Mouse (Mus musculus): ENCODE data around the gene Thbd.

The Thbd gene

DNA sequence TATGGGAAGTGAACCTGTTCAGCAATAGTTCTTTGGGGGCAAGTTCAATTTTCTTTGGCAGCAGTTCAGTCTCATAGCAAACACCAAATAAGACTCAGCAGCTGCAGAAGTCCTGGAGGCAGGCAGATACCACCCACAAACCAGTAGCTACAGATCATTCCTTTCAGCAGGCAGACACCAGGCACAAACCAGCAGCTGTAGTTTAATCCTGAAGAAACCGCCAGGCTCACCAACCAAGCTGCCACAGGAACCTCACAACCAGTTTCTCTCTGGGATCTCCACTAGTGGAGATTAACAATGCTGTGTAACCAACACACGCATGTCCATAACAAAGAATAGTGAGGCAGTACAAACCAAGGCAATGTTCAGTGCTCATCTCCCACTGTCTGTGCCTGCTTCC, 26.9 kb downstream of the Thbd start:
- DNase-seq = no peak

- DNase-seq = no peak
Measured at GRCm38 (mm10) chr2:148379899-148380413, 28.0 kb downstream of the Thbd start.

DNA sequence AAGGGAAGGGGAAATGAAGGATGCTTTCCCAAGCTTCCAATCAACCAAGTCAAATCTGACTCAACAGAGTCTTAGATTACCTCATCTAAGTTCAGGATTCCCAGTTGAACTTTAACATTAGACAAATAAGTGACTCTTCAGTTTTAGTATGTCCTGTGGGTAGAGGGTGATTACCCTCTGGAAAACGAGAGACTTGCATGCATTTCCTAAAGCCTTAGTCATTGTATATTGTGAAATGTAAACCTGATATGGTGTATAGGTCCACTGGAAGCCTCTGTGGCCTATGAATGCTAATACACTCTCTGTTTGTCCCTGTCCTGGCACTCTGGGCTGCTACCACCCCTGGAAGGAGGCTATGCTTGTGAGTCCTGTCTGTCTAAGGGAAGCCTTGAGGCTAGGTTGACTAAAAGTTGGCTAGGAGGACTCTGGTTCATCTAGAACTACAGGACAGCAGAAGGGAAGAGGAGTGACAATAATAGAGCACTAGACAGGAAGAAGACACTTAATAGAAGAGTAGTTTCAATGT, 29.1 kb downstream of the Thbd start:
- DNase-seq = no peak

DNA sequence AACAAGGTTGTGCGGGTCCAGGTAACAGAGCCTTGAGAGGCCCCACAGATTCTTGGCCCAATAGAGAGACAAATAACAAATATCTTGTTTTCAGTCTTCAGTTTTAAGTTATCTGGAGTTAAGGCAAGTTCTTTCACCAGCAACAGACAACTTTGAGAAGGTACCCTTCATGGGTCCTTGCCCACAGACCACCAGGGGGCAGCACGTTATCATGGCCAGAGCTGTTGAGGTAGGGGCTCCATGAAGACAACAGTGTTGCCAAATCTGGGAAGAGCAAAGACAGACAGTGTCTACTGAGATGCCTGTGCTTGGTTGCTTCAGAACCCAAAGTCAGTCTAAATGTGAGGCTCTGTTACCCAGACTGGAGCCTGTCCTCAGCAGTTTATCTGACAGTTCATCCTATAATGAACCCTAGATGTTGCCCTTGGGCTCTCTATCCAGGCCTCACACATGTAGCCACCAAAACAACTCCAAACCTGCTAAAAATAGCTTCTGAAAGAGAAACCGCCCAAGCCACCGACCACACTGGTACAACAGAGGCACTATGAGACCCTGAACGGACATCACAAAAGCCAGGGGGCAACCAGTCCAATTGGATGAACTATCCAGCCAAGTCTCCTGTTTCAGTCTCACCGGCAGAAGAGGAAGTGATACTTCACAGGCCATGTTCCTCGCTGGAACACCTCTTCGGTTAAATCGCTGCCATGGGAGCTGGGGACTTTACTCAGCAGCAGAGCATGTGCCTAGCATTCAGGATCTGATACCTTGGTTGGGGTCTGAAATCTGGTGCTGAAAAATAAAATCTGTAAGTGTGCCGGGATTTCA, 32.5 kb downstream of the Thbd start:
- no peak for DNase-seq

GRCm38 (mm10) chr2:148373602-148374071, 34.4 kb downstream of the Thbd start:
- DNase-seq = no peak

GRCm38 (mm10) chr2:148371743-148372630, 36.0 kb downstream of the Thbd start:
- no peak for DNase-seq

DNA sequence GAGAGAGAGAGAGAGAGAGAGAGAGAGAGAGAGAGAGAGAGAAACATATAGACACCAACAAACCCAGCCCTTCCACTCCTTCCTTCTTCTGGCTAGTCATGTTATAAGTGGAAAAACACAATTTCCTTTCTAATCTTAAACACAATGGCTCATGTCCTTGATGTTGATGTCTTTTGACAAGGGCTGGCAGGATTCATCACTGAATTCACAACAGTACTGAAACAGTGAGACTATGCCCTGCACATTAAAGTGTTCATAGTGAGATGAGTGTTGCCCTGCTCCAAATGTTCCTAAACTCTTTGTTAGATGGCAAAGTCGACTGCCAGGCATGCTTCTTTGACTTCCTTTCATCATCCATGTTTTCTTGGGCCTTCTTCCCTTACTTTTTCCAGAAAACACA, 42.8 kb downstream of the Thbd start:
- DNase-seq = no peak

GRCm38 (mm10) chr2:148364536-148364935, 43.5 kb downstream of the Thbd start:
- DNase-seq = no peak

GRCm38 (mm10) chr2:148357145-148357544, 50.8 kb downstream of the Thbd start:
- no peak for DNase-seq
